Mouse (Mus musculus): ENCODE data around the gene Snap25.

DNA sequence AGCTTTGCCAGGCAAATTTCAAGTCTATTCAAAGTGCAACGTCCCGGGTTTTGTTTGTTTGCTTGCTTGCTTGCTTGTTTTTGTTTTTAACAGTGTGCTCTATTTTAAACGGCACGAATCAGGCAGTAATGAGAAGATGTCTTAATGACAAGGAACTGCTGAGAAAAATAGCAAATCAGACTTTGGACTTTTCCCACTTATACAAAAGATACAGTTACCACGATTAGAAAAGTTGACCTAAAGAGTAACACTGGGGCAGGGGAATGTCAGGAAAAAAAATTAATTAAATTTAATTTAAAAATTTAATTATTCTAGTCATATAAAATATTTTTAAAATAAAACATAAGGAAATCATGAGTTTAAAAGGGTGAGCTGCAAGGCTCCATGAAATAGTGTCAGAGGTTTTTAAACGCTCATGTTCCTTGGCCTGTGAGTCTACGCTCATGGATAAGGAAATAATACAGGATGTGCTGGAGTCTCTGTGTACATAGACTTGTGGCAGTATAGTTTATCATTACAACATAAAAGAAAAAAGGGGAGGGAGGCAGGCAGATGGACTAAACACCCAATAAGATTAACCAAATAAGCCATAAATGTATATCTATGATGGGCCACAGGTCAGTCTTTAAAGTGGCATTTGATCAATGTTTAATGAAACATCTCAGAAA lies 32.2 kb downstream of the Snap25 start:
- TF ChIP-seq CTCF (IDR thresholded peaks at IDR 0.05; ENCODE audit: insufficient read depth, low read depth, low read length) (no peak), POLR2A (IDR thresholded peaks at IDR 0.05; ENCODE audit: insufficient read depth, low read depth, low read length) (no peak)
